ENCODE assay signal across 26 mouse cellular contexts in the genomic region with DNA sequence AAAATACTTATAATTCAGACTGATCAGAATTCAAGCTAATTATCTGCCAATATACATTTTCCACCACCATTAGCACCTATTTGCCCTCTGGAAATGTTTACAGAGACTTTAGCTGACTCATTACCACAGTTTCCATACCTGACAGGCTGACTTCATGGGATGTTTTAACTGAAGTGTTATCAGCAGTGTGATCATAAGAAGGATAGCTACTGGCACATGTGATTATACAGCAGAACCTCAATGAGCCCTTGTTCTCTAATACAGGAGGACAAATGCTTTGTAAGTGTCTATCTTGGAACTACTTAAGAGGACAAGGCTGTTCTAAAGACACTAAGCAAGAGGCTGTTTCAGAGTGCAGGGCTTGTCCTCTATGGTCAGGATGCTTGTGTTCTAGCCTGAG. TPM values are rescaled to one million over a fixed set of nuclear protein-coding genes. Genes with fewer than 3 reads are reported as not detected.
A peak's percentile ranks its signal among the peaks of the same experiment; 100 is the strongest.
DNase-seq lines count a peak whose midpoint lies in the region; ATAC-seq and TF ChIP-seq lines count a peak whose summit lies in the region.
"Had no signal": no experiment of that assay in that cellular context is flagged by ENCODE, and none has a peak within 500 bp of the region (broad histone marks: within the 10 kb centered on the region; RNA-seq: fewer than 3 reads in every experiment).

No protein-coding gene starts in this region.

- TF ChIP-seq CTCF in G1E (IDR thresholded peaks at IDR 0.05; ENCODE audit: low read depth, low read length): no peak

- DNase-seq in 416B (ENCODE audit: low read depth): peak; percentile 73
- peak; percentile 23 for DNase-seq in CD4-positive helper T cell, adult 2 months (ENCODE audit: low read depth, low spot score)
- no peak for DNase-seq in G1E (ENCODE audit: low spot score)
- DNase-seq in induced T-regulatory cell, adult 2 months (ENCODE audit: low read depth): peak; percentile 33
- DNase-seq in urinary bladder, postnatal 4 days (ENCODE audit: low spot score in 2 of 2): no peak
- DNase-seq in adrenal gland, postnatal 25 days: no peak
- DNase-seq: adrenal gland, adult 2 months; adrenal gland, postnatal 36 days; B cell, adult 2 months; cerebellum, adult 2 months; cerebellum, postnatal 10 days; embryo, embryonic 11 days; gastrocnemius, adult 2 months; gastrocnemius, postnatal 25 days; heart, adult 11 months; heart, postnatal 4 days; kidney, adult 2 months had no signal

- no peak overlapping the region for H3K4me2 ChIP-seq in hindbrain, embryonic 16.5 days (ENCODE audit: low read length)
- H3K4me2 ChIP-seq: embryonic facial prominence, embryonic 15.5 days; heart, embryonic 13.5 days; hindbrain, embryonic 12.5 days had no signal

- peaks cover 13% of the 10 kb centered on the region for H3K36me3 ChIP-seq in G1E (replicated peaks)
- no peaks in the 10 kb centered on the region for H3K36me3 ChIP-seq in hindbrain, embryonic 16.5 days (ENCODE audit: control insufficient read depth, insufficient read depth, low read length)
- H3K36me3 ChIP-seq: embryonic facial prominence, embryonic 15.5 days; forebrain, embryonic 10.5 days; heart, embryonic 13.5 days; hindbrain, embryonic 12.5 days had no signal

- H3K4me3 ChIP-seq in G1E (ENCODE audit: low read depth, low read length): no peak overlapping the region
- H3K4me3 ChIP-seq in hindbrain, embryonic 16.5 days (ENCODE audit: low read length): no peak overlapping the region
- H3K4me3 ChIP-seq: embryonic facial prominence, embryonic 15.5 days; erythroblast, embryonic 14.5 days; forebrain, embryonic 10.5 days; gastrocnemius, adult 2 months; heart, embryonic 13.5 days; hindbrain, embryonic 12.5 days had no signal

- no peaks in the 10 kb centered on the region for H3K27me3 ChIP-seq in G1E (ENCODE audit: insufficient read depth, low read length)
- no peaks in the 10 kb centered on the region for H3K27me3 ChIP-seq in hindbrain, embryonic 16.5 days (replicated peaks; ENCODE audit: control insufficient read depth, insufficient read depth, low read length)
- H3K27me3 ChIP-seq: embryonic facial prominence, embryonic 15.5 days; heart, embryonic 13.5 days; hindbrain, embryonic 12.5 days; Patski had no signal

- no peaks in the 10 kb centered on the region for H3K9me3 ChIP-seq in G1E (replicated peaks)
- no peaks in the 10 kb centered on the region for H3K9me3 ChIP-seq in hindbrain, embryonic 16.5 days (ENCODE audit: control insufficient read depth, low read length)
- H3K9me3 ChIP-seq: embryonic facial prominence, embryonic 15.5 days; forebrain, embryonic 10.5 days; heart, embryonic 13.5 days; hindbrain, embryonic 12.5 days had no signal

- peak; percentile 61; the same call in 1 of the 2 replicates for ATAC-seq in G1E (ENCODE audit: extremely low read depth, insufficient number of reproducible peaks, low FRiP score, poor library complexity, severe bottlenecking)
- ATAC-seq in hindbrain, embryonic 16.5 days: no peak
- ATAC-seq: forebrain, embryonic 14.5 days; hindbrain, postnatal 0 days; Patski had no signal

- H3K27ac ChIP-seq in hindbrain, embryonic 16.5 days (ENCODE audit: low read depth, low read length): no peak overlapping the region
- H3K27ac ChIP-seq: embryonic facial prominence, embryonic 15.5 days; forebrain, embryonic 10.5 days; gastrocnemius, adult 2 months; heart, embryonic 13.5 days; hindbrain, embryonic 12.5 days; hindbrain, postnatal 0 days had no signal

- H3K9ac ChIP-seq in hindbrain, embryonic 16.5 days (ENCODE audit: low read depth, low read length): no peak overlapping the region
- H3K9ac ChIP-seq: embryonic facial prominence, embryonic 15.5 days; heart, embryonic 13.5 days; hindbrain, embryonic 12.5 days had no signal

- peaks cover 7% of the 10 kb centered on the region for H3K4me1 ChIP-seq in G1E (ENCODE audit: insufficient read depth, low read depth, low read length)
- H3K4me1 ChIP-seq in hindbrain, embryonic 16.5 days (ENCODE audit: control insufficient read depth, insufficient read depth, low read depth, low read length): peaks cover 9% of the 10 kb centered on the region; the same call in 1 of the 2 replicates

RNA-seq across cellular contexts. Expression of a gene that starts 15.9 kb away (rescaled TPM):
- 25.3 and 34.5 TPM in 2 replicates for total RNA-seq in G1E (2014; fragmentation: Nextera tagmentation)
- total RNA-seq in G1E (2017): 9.2 and 10.2 TPM in 2 replicates
- polyA plus RNA-seq in G1E (2012): 6.6 and 8.9 TPM in 2 replicates
- total RNA-seq in adrenal gland, postnatal 25 days (2021): 18.6 and 19.7 TPM in 2 replicates
- 7.3 and 7.4 TPM in 2 replicates for polyA plus RNA-seq in hindbrain, embryonic 16.5 days (2015; fragmentation: Nextera tagmentation; extraction: Ambion mirVana)

Comparison
In these comparisons a context has a peak if more than half of its experiments do, and no peak if none do; other contexts are left out.
1. DNase-seq: peak in 416B (single experiment), CD4-positive helper T cell, adult 2 months (single experiment) and induced T-regulatory cell, adult 2 months (single experiment); none in G1E (single experiment), urinary bladder, postnatal 4 days (0 of 2) and adrenal gland, postnatal 25 days (single experiment).